Mouse (Mus musculus) MEL (cell line): Measurements from ENCODE around the gene Tm4sf20. TPM values are rescaled to one million over a fixed set of nuclear protein-coding genes. Genes with fewer than 3 reads are reported as not detected.

Experiments used
- DNase-seq: peaks from one replicate; pipeline ENCODE4 v3.0.0; 2011; ENCODE audit warnings: low read depth, low spot score
- H3K27ac ChIP-seq: 2 replicates; pipeline ENCODE4 v1.5.1; 2012; ENCODE audit warnings: low read depth, mild to moderate bottlenecking, control low read depth, low read length, moderate library complexity; ENCODE audit not compliant: control insufficient read depth
- H3K27me3 ChIP-seq, 2 experiments: fragments of 150-350 bp in 1 of 2; sonication (generic) in 1 of 2; 2 replicates each; pipeline ENCODE4 v1.6.1; 2012; ENCODE audit warnings: low read length in 2 of 2, mild to moderate bottlenecking in 2 of 2, improper control_type of control experiment in 1 of 2, moderate library complexity in 1 of 2; ENCODE audit not compliant: insufficient read depth in 2 of 2, control insufficient read depth in 1 of 2
- H3K36me3 ChIP-seq, 2 experiments: 2 replicates each; pipeline ENCODE4 v1.6.1; 2012 to 2014; ENCODE audit warnings: low read length in 2 of 2, improper control_type of control experiment in 1 of 2, inconsistent platforms in 1 of 2, mild to moderate bottlenecking in 1 of 2; ENCODE audit not compliant: insufficient read depth in 2 of 2, control insufficient read depth in 1 of 2
- H3K4me1 ChIP-seq, 2 experiments: fragments of 150-350 bp in 1 of 2; sonication (generic) in 1 of 2; 2 replicates each; pipeline ENCODE4 v1.6.1; 2012; ENCODE audit warnings: low read length in 2 of 2, improper control_type of control experiment in 1 of 2, mild to moderate bottlenecking in 1 of 2; ENCODE audit not compliant: insufficient read depth in 2 of 2, control insufficient read depth in 1 of 2
- H3K4me3 ChIP-seq, 2 experiments: fragments of 150-350 bp in 1 of 2; sonication (generic) in 1 of 2; 2 replicates each; pipeline ENCODE4 v1.5.1; 2012; ENCODE audit warnings: low read depth in 2 of 2, low read length in 2 of 2, mild to moderate bottlenecking in 2 of 2, moderate library complexity in 2 of 2, control low read depth in 1 of 2, improper control_type of control experiment in 1 of 2; ENCODE audit not compliant: control insufficient read depth in 1 of 2, insufficient read depth in 1 of 2
- H3K79me2 ChIP-seq: 2 replicates; pipeline ENCODE4 v1.6.1; 2012; ENCODE audit warnings: mild to moderate bottlenecking, low read length, moderate library complexity; ENCODE audit not compliant: control insufficient read depth, poor library complexity, insufficient read depth
- H3K9ac ChIP-seq: 2 replicates; pipeline ENCODE4 v1.6.1; 2012; ENCODE audit warnings: low read depth, mild to moderate bottlenecking, control low read depth, low read length, moderate library complexity; ENCODE audit not compliant: control insufficient read depth, poor library complexity, severe bottlenecking
- H3K9me3 ChIP-seq: fragments of 150-350 bp; sonication (generic); replicated peaks from 2 replicates; pipeline ENCODE4 v1.6.1; 2012; ENCODE audit warnings: mild to moderate bottlenecking, low read length, improper control_type of control experiment, moderate library complexity; ENCODE audit not compliant: insufficient read depth
- E2F4 ChIP-seq: IDR thresholded peaks from 2 replicates; pipeline ENCODE4 v1.6.1; 2011; ENCODE audit warnings: low read depth, low read length, improper control_type of control experiment, borderline replicate concordance
- GATA1 ChIP-seq: IDR thresholded peaks from 2 replicates; pipeline ENCODE4 v1.6.1; 2011; ENCODE audit warnings: low read depth, low read length, improper control_type of control experiment
- KAT2A ChIP-seq: conservative IDR thresholded peaks from 2 replicates; pipeline ENCODE4 v1.6.1; 2012; ENCODE audit warnings: low read depth, low read length, improper control_type of control experiment, inconsistent platforms
- MAFK ChIP-seq: IDR thresholded peaks from 2 replicates; pipeline ENCODE4 v1.6.1; 2011; ENCODE audit warnings: low read depth, mild to moderate bottlenecking, low read length, improper control_type of control experiment, borderline replicate concordance
- MAX ChIP-seq: IDR thresholded peaks from 2 replicates; pipeline ENCODE4 v1.6.1; 2011; ENCODE audit warnings: low read length, improper control_type of control experiment
- MAZ ChIP-seq: IDR thresholded peaks from 2 replicates; pipeline ENCODE4 v1.6.1; 2012; ENCODE audit warnings: low read depth, mild to moderate bottlenecking, inconsistent platforms, low read length, improper control_type of control experiment
- MEF2A ChIP-seq: IDR thresholded peaks from 2 replicates; pipeline ENCODE4 v1.6.1; 2014; ENCODE audit warnings: low read depth, mild to moderate bottlenecking, inconsistent platforms, low read length, improper control_type of control experiment; ENCODE audit not compliant: poor library complexity, insufficient replicate concordance, severe bottlenecking; ENCODE audit errors: extremely low read depth
- NRF1 ChIP-seq: IDR thresholded peaks from 2 replicates; pipeline ENCODE4 v1.6.1; 2014; ENCODE audit warnings: low read depth, mild to moderate bottlenecking, inconsistent platforms, low read length, improper control_type of control experiment, moderate library complexity; ENCODE audit not compliant: poor library complexity, insufficient read depth, severe bottlenecking
- POLR2A ChIP-seq, 2 experiments: IDR thresholded peaks; 2 replicates each; pipeline ENCODE4 v1.6.1; 2011 to 2012; ENCODE audit warnings: low read length in 2 of 2, mild to moderate bottlenecking in 2 of 2, control low read depth in 1 of 2, improper control_type of control experiment in 1 of 2, low read depth in 1 of 2, moderate library complexity in 1 of 2; ENCODE audit not compliant: control insufficient read depth in 1 of 2, insufficient read depth in 1 of 2, poor library complexity in 1 of 2
- POLR2AphosphoS2 ChIP-seq: IDR thresholded peaks from 2 replicates; pipeline ENCODE4 v1.6.1; 2011; ENCODE audit warnings: low read length, improper control_type of control experiment
- RCOR1 ChIP-seq: IDR thresholded peaks from 2 replicates; pipeline ENCODE4 v1.6.1; 2012; ENCODE audit warnings: low read depth, mild to moderate bottlenecking, inconsistent platforms, low read length, improper control_type of control experiment
- SMC3 ChIP-seq: IDR thresholded peaks from 2 replicates; pipeline ENCODE4 v1.6.1; 2011; ENCODE audit warnings: low read depth, low read length, improper control_type of control experiment
- ZC3H11A ChIP-seq: IDR thresholded peaks from 2 replicates; pipeline ENCODE4 v1.6.1; 2012; ENCODE audit warnings: low read depth, mild to moderate bottlenecking, inconsistent platforms, low read length, improper control_type of control experiment
- ZKSCAN1 ChIP-seq: IDR thresholded peaks from 2 replicates; pipeline ENCODE4 v1.6.1; 2012; ENCODE audit warnings: low read depth, mild to moderate bottlenecking, inconsistent platforms, low read length, improper control_type of control experiment, moderate library complexity
- ZMIZ1 ChIP-seq: IDR thresholded peaks from 2 replicates; pipeline ENCODE4 v1.6.1; 2012; ENCODE audit warnings: low read depth, mild to moderate bottlenecking, inconsistent platforms, low read length, improper control_type of control experiment, moderate library complexity
- ZNF384 ChIP-seq: IDR thresholded peaks from 2 replicates; pipeline ENCODE4 v1.6.1; 2012; ENCODE audit warnings: low read depth, mild to moderate bottlenecking, inconsistent platforms, low read length, improper control_type of control experiment
- polyA plus RNA-seq, 2 experiments: library from polyadenylated mRNA; stranded (reverse) in 1 of 2; unstranded in 1 of 2; fragments of >175 nt in 1 of 2; fragments of >200 nt in 1 of 2; gene quantifications; 2 replicates each; pipeline versions ENCODE4 v1.2.1 to v1.2.4; 2012; ENCODE audit warnings: low replicate concordance in 2 of 2, low read depth in 1 of 2; ENCODE audit not compliant: insufficient read length in 2 of 2, insufficient read depth in 1 of 2, missing spikeins in 1 of 2
- total RNA-seq: library from RNA; depleted of rRNA; stranded (reverse); fragments of 300-350 nt; gene quantifications from 2 replicates; pipeline ENCODE4 v1.2.3, GENCODE M21; 2012

Gene Tm4sf20
- total and polyA plus RNA-seq, 3 experiments = not detected

DNA sequence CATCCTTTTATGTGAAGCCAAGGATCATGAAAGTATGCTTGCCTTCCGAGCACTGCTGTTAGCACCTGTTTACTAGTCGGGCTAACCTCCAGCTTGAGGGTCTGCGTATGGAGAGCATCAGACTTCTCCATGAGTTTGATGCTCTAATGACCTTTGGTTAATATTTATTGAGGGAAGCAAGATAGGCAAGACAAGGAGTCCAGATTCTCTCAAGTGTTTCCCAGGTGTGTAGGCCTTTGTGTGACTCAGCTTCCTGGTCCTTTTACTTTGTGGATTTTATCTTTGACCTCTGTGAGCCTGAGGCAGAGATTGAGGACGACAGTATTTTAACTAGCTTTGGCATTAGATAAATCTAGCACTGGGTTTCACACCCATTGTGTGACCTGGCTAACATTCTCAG is 1.6 kb downstream of the Tm4sf20 start:
- Histone ChIP-seq H3K9me3 (no peaks in the 10 kb centered on the region), H3K79me2 (no peaks in the 10 kb centered on the region; the same call in 1 of the 2 replicates), H3K4me3 (no peak overlapping the region), H3K36me3 (peaks cover 0 to 8% of the 10 kb centered on the region in 2 experiments; a peak in 2 of 4 replicates), H3K27ac (no peak overlapping the region), H3K9ac (no peak overlapping the region), H3K4me1 (peaks cover 0 to 8% of the 10 kb centered on the region in 2 experiments; a peak in 1 of 4 replicates), H3K27me3 (no peaks in the 10 kb centered on the region)
- no peak for TF ChIP-seq MAX
- no peak for TF ChIP-seq ZMIZ1
- TF ChIP-seq RCOR1 = no peak
- TF ChIP-seq ZNF384 = no peak
- no peak for TF ChIP-seq MAZ
- TF ChIP-seq POLR2AphosphoS2 = no peak
- TF ChIP-seq NRF1 = no peak
- no peak for TF ChIP-seq GATA1
- no peak for TF ChIP-seq MAFK
- no peak for TF ChIP-seq MEF2A
- no peak for TF ChIP-seq ZC3H11A
- no peak for TF ChIP-seq KAT2A
- no peak for TF ChIP-seq ZKSCAN1
- no peak for DNase-seq

DNA sequence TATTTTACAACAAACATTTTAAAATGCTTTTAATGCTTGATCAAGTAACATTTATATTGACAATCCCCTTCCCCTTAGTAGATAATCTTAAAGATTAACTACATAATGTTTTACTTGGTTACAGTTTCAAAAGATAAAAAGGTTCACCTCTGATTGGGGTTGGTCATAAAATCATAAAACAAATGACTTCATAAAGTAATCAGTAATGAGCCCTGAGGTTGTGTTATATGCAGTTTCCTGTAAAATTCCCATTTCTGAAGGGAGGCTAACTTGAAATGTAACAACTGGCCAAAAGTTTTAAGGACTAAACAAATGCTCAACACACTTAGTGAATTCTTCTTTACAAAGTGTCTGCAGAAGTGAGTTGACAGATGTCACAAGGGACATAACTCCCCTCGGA is 2.0 kb downstream of the Tm4sf20 start:
- H3K36me3 ChIP-seq = peaks cover 0 to 4% of the 10 kb centered on the region in 2 experiments; a peak in 2 of 4 replicates
- H3K27ac ChIP-seq = no peak overlapping the region
- no peaks in the 10 kb centered on the region for H3K27me3 ChIP-seq
- H3K9ac ChIP-seq = no peak overlapping the region
- no peak for TF ChIP-seq NRF1
- no peak for TF ChIP-seq ZKSCAN1
- TF ChIP-seq SMC3 = no peak
- TF ChIP-seq MAX = no peak
- no peak for TF ChIP-seq MAFK
- no peak for TF ChIP-seq E2F4
- no peak for TF ChIP-seq RCOR1
- no peak for TF ChIP-seq ZC3H11A
- no peak for TF ChIP-seq POLR2A (IDR thresholded peaks at IDR 0.05; ENCODE audit: control insufficient read depth in 1 of 2, insufficient read depth in 1 of 2, low read depth in 1 of 2, low read length in 2 of 2, poor library complexity in 1 of 2)
- TF ChIP-seq MEF2A = no peak
- H3K9me3 ChIP-seq = no peaks in the 10 kb centered on the region
- no peak overlapping the region for H3K4me3 ChIP-seq
- DNase-seq = no peak
- no peaks in the 10 kb centered on the region; the same call in 1 of the 2 replicates for H3K79me2 ChIP-seq
- peaks cover 0 to 5% of the 10 kb centered on the region in 2 experiments; a peak in 1 of 4 replicates for H3K4me1 ChIP-seq
